Mouse (Mus musculus) common myeloid progenitor, adult 5-6 weeks (primary cell): Measurements from ENCODE around the gene Otp. TPM values are rescaled to one million over a fixed set of nuclear protein-coding genes. Genes with fewer than 3 reads are reported as not detected.

Experiments used
- total RNA-seq: library from RNA; stranded (forward); fragments of 200-1000, 187-1606 nt; gene quantifications from 2 replicates; pipeline ENCODE4 v1.2.3, GENCODE M21; 2017

Otp gene
- total RNA-seq, 1 experiment from 2014 or later: not detected

Other genes starting within 250 kb of the Otp start
- gene Tbca, start 86.7 kb upstream of the Otp start, total RNA-seq: 199 and 247 TPM in 2 replicates
- gene Wdr41, start 100.7 kb downstream of the Otp start, total RNA-seq: 18.5 and 19.9 TPM in 2 replicates